Mouse (Mus musculus): Measurements from ENCODE around the gene Vps54. TPM values are rescaled to one million over a fixed set of nuclear protein-coding genes. Genes with fewer than 3 reads are reported as not detected.

The Vps54 gene
- 1.8 and 2.7 TPM in 2 replicates for polyA plus RNA-seq (2012; rRNA removed)

DNA sequence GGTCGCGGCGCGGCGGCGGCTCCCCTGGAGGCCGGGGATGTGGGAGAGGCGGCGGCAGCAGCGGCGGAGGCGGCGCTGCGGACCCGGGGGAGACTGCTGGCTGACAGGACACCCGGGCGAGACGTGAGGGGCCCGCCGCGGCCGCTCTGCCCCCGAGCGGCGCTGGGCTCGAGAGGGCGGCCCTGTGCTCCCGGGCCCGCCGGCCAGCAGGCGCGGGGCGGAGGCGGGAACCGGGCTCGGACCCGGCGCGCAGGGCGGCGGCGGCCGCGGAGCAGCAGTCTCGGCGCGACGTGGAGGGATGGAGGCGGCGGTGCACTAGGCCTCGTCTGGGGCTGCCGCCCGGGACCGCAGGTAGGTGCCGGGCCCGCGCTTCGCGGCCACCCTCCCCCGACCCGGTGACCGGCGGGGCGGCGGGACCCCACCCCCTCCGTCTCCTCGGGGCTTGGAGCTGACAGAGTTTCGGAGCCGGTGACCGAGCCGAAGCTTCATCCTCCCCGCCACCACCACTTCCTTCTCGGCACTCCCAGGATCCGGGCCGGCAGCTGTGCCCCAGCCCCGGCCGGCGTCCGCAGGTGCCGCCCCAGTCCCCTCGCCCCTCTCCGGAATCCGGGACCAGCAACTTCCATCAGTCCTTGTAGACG is at the start of gene Vps54:
Gene Vps54, plus strand, starts transcription at position 261 of the 641 bp plus-strand sequence.

Other genes starting within 250 kb of the Vps54 start
- 9.4 and 22.6 TPM in 2 replicates for gene Peli1, start 148.0 kb upstream of the Vps54 start, polyA plus RNA-seq (2012; rRNA removed)
- gene Ugp2, start 131.9 kb downstream of the Vps54 start, polyA plus RNA-seq (2012; rRNA removed), result 0.54 and 1.2 TPM in 2 replicates